Mouse (Mus musculus) left cerebral cortex, adult 9 months (tissue): ENCODE measurements at regions not wholly inside any gene's neighbourhood (a gene's known extent, or its start where the extent isn't known, plus 50 kb on each side); places are given as distances from the start of the nearest gene placed in this dataset.

Experiments
- DNase-seq, 2 experiments: peaks; one replicate each; pipeline ENCODE4 v3.0.0; 2022; ENCODE audit warnings: low spot score in 2 of 2

- DNase-seq, result no peak
These were observed 67.7 kb upstream of the Foxq1 start for GRCm38 (mm10) chr13:31488186-31488585.

GRCm38 (mm10) chr13:31503191-31503590 is 52.7 kb upstream of the Foxq1 start:
- DNase-seq, result no peak

- no peak for DNase-seq
These were observed 52.1 kb upstream of the Foxq1 start for GRCm38 (mm10) chr13:31503832-31504231.

- DNase-seq, result no peak
These were observed 51.6 kb upstream of the Foxq1 start for GRCm38 (mm10) chr13:31504316-31504715.

GRCm38 (mm10) chr13:31505386-31505785 is 50.5 kb upstream of the Foxq1 start:
- no peak for DNase-seq
